Mouse (Mus musculus): ENCODE data around the gene 1700001K19Rik. TPM values are rescaled to one million over a fixed set of nuclear protein-coding genes. Genes with fewer than 3 reads are reported as not detected.
A peak's percentile ranks its signal among the peaks of the same experiment; 100 is the strongest.
"Not testable (repeated sequence)": the region's sequence is repeated elsewhere in the genome, so short reads cannot be mapped to it uniquely, and the experiment has no call there.

Gene 1700001K19Rik
- polyA plus RNA-seq, 1 experiment from 2014 or later: 0.42 TPM

GRCm38 (mm10) chr12:110706337-110707231 lies 24.2 kb upstream of the 1700001K19Rik start:
- H3K27ac ChIP-seq (ENCODE audit: low read depth, low read length): peak overlapping the region; percentile 12; the same call in 1 of the 2 replicates
- peak overlapping the region; percentile 25; the same call in 1 of the 2 replicates for H3K9ac ChIP-seq (ENCODE audit: low read depth, low read length)

GRCm38 (mm10) chr12:110705419-110705818 lies 23.0 kb upstream of the 1700001K19Rik start:
- not testable (repeated sequence) for H3K4me2 ChIP-seq (replicated peaks; ENCODE audit: low read depth, low read length); H3K9ac ChIP-seq (ENCODE audit: low read depth, low read length); H3K27me3 ChIP-seq (ENCODE audit: control insufficient read depth, insufficient read depth, low read length); H3K27ac ChIP-seq (ENCODE audit: low read depth, low read length); H3K9me3 ChIP-seq (ENCODE audit: control insufficient read depth, low read length); H3K4me1 ChIP-seq (replicated peaks; ENCODE audit: control insufficient read depth, insufficient read depth, low read length); H3K36me3 ChIP-seq (ENCODE audit: control insufficient read depth, insufficient read depth, low read length); H3K4me3 ChIP-seq (ENCODE audit: low read depth, low read length); DNase-seq (ENCODE audit: low spot score); ATAC-seq (ENCODE audit: low FRiP score)
- WGBS: 82% methylated on average over 4 of the region's 4 CpGs

More at GRCm38 (mm10) chr12:110706337-110707231, 24.2 kb upstream of the 1700001K19Rik start:
- Histone ChIP-seq H3K4me2 (replicated peaks; ENCODE audit: low read depth, low read length) (peak overlapping the region; percentile 42), H3K36me3 (ENCODE audit: control insufficient read depth, insufficient read depth, low read length) (no peaks in the 10 kb centered on the region), H3K4me3 (ENCODE audit: low read depth, low read length) (peak overlapping the region; percentile 25), H3K4me1 (replicated peaks; ENCODE audit: control insufficient read depth, insufficient read depth, low read length) (no peaks in the 10 kb centered on the region), H3K9me3 (ENCODE audit: control insufficient read depth, low read length) (no peaks in the 10 kb centered on the region), H3K27me3 (ENCODE audit: control insufficient read depth, insufficient read depth, low read length) (no peaks in the 10 kb centered on the region)
- WGBS: 1% methylated on average over 27 of the region's 27 CpGs
- peak; percentile 76 for ATAC-seq (ENCODE audit: low FRiP score)
- DNase-seq (ENCODE audit: low spot score): peak; percentile 65

GRCm38 (mm10) chr12:110703682-110704081 lies 21.3 kb upstream of the 1700001K19Rik start:
- no peak overlapping the region for H3K4me3 ChIP-seq (ENCODE audit: low read depth, low read length)
- no peaks in the 10 kb centered on the region for H3K4me1 ChIP-seq (replicated peaks; ENCODE audit: control insufficient read depth, insufficient read depth, low read length)
- no peaks in the 10 kb centered on the region for H3K36me3 ChIP-seq (ENCODE audit: control insufficient read depth, insufficient read depth, low read length)
- no peaks in the 10 kb centered on the region for H3K9me3 ChIP-seq (ENCODE audit: control insufficient read depth, low read length)
- no peak for DNase-seq (ENCODE audit: low spot score)
- H3K27ac ChIP-seq (ENCODE audit: low read depth, low read length): no peak overlapping the region
- H3K4me2 ChIP-seq (replicated peaks; ENCODE audit: low read depth, low read length): no peak overlapping the region
- H3K27me3 ChIP-seq (ENCODE audit: control insufficient read depth, insufficient read depth, low read length): no peaks in the 10 kb centered on the region
- no peak overlapping the region for H3K9ac ChIP-seq (ENCODE audit: low read depth, low read length)
- WGBS: 73% methylated on average over 7 of the region's 7 CpGs
- ATAC-seq (ENCODE audit: low FRiP score): no peak

- Histone ChIP-seq H3K4me2 (replicated peaks; ENCODE audit: low read depth, low read length) (no peak overlapping the region), H3K4me3 (ENCODE audit: low read depth, low read length) (no peak overlapping the region), H3K4me1 (replicated peaks; ENCODE audit: control insufficient read depth, insufficient read depth, low read length) (no peaks in the 10 kb centered on the region), H3K27me3 (ENCODE audit: control insufficient read depth, insufficient read depth, low read length) (no peaks in the 10 kb centered on the region), H3K9me3 (ENCODE audit: control insufficient read depth, low read length) (no peaks in the 10 kb centered on the region), H3K36me3 (ENCODE audit: control insufficient read depth, insufficient read depth, low read length) (no peaks in the 10 kb centered on the region), H3K27ac (ENCODE audit: low read depth, low read length) (no peak overlapping the region), H3K9ac (ENCODE audit: low read depth, low read length) (no peak overlapping the region)
- DNase-seq (ENCODE audit: low spot score) (peak; percentile 93), ATAC-seq (ENCODE audit: low FRiP score) (peak; percentile 72)
- WGBS: 31% methylated on average over 8 of the region's 8 CpGs
Observed at GRCm38 (mm10) chr12:110703008-110703471, 20.6 kb upstream of the 1700001K19Rik start.

GRCm38 (mm10) chr12:110702556-110702955 lies 20.1 kb upstream of the 1700001K19Rik start, which contains the start of gene Hsp90aa1:
TSS of gene Hsp90aa1 (minus strand) at chr12:110702728.
- Histone ChIP-seq H3K9ac (ENCODE audit: low read depth, low read length) (no peak within 1 kb of the TSS), H3K36me3 (ENCODE audit: control insufficient read depth, insufficient read depth, low read length) (no peaks in the 10 kb centered on the region), H3K9me3 (ENCODE audit: control insufficient read depth, low read length) (no peaks in the 10 kb centered on the region), H3K27ac (ENCODE audit: low read depth, low read length) (no peak within 1 kb of the TSS), H3K4me2 (replicated peaks; ENCODE audit: low read depth, low read length) (no peak within 1 kb of the TSS), H3K4me3 (ENCODE audit: low read depth, low read length) (no peak within 1 kb of the TSS), H3K4me1 (replicated peaks; ENCODE audit: control insufficient read depth, insufficient read depth, low read length) (no peaks in the 10 kb centered on the region), H3K27me3 (ENCODE audit: control insufficient read depth, insufficient read depth, low read length) (no peaks in the 10 kb centered on the region)
- DNase-seq (ENCODE audit: low spot score): no peak
- 54% methylated on average over 4 of the region's 4 CpGs for WGBS
- no peak for ATAC-seq (ENCODE audit: low FRiP score)

GRCm38 (mm10) chr12:110701363-110701762 lies 18.9 kb upstream of the 1700001K19Rik start:
- not testable (repeated sequence) for H3K36me3 ChIP-seq (ENCODE audit: control insufficient read depth, insufficient read depth, low read length); DNase-seq (ENCODE audit: low spot score); H3K4me3 ChIP-seq (ENCODE audit: low read depth, low read length); H3K9ac ChIP-seq (ENCODE audit: low read depth, low read length); H3K27ac ChIP-seq (ENCODE audit: low read depth, low read length); H3K9me3 ChIP-seq (ENCODE audit: control insufficient read depth, low read length); ATAC-seq (ENCODE audit: low FRiP score); H3K27me3 ChIP-seq (ENCODE audit: control insufficient read depth, insufficient read depth, low read length); H3K4me1 ChIP-seq (replicated peaks; ENCODE audit: control insufficient read depth, insufficient read depth, low read length); H3K4me2 ChIP-seq (replicated peaks; ENCODE audit: low read depth, low read length)
- 44% methylated on average over 3 of the region's 3 CpGs for WGBS

GRCm38 (mm10) chr12:110700730-110701129 lies 18.3 kb upstream of the 1700001K19Rik start:
- no peak overlapping the region for H3K9ac ChIP-seq (ENCODE audit: low read depth, low read length)

GRCm38 (mm10) chr12:110699171-110699547 lies 16.7 kb upstream of the 1700001K19Rik start:
- 53% methylated on average over 2 of the region's 2 CpGs for WGBS
- Histone ChIP-seq H3K4me3 (ENCODE audit: low read depth, low read length) (no peak overlapping the region), H3K27me3 (ENCODE audit: control insufficient read depth, insufficient read depth, low read length) (no peaks in the 10 kb centered on the region), H3K4me2 (replicated peaks; ENCODE audit: low read depth, low read length) (no peak overlapping the region), H3K27ac (ENCODE audit: low read depth, low read length) (no peak overlapping the region), H3K9me3 (ENCODE audit: control insufficient read depth, low read length) (no peaks in the 10 kb centered on the region), H3K4me1 (replicated peaks; ENCODE audit: control insufficient read depth, insufficient read depth, low read length) (peaks cover 3% of the 10 kb centered on the region; the same call in 1 of the 2 replicates), H3K36me3 (ENCODE audit: control insufficient read depth, insufficient read depth, low read length) (no peaks in the 10 kb centered on the region), H3K9ac (ENCODE audit: low read depth, low read length) (no peak overlapping the region)
- ATAC-seq (ENCODE audit: low FRiP score) (no peak), DNase-seq (ENCODE audit: low spot score) (no peak)

More at GRCm38 (mm10) chr12:110700730-110701129, 18.3 kb upstream of the 1700001K19Rik start:
- Histone ChIP-seq H3K4me2 (replicated peaks; ENCODE audit: low read depth, low read length) (no peak overlapping the region), H3K4me1 (replicated peaks; ENCODE audit: control insufficient read depth, insufficient read depth, low read length) (no peaks in the 10 kb centered on the region), H3K27me3 (ENCODE audit: control insufficient read depth, insufficient read depth, low read length) (no peaks in the 10 kb centered on the region), H3K27ac (ENCODE audit: low read depth, low read length) (no peak overlapping the region), H3K4me3 (ENCODE audit: low read depth, low read length) (no peak overlapping the region), H3K36me3 (ENCODE audit: control insufficient read depth, insufficient read depth, low read length) (no peaks in the 10 kb centered on the region), H3K9me3 (ENCODE audit: control insufficient read depth, low read length) (no peaks in the 10 kb centered on the region)
- WGBS: 68% methylated on average over 2 of the region's 2 CpGs
- ATAC-seq (ENCODE audit: low FRiP score): no peak
- no peak for DNase-seq (ENCODE audit: low spot score)
